Mouse (Mus musculus): Measurements from ENCODE around the gene Tbc1d25. TPM values are rescaled to one million over a fixed set of nuclear protein-coding genes. Genes with fewer than 3 reads are reported as not detected.

The Tbc1d25 gene
- polyA plus RNA-seq, 1 experiment from 2014 or later = 22.4 TPM

- peak; percentile 93 for DNase-seq
- peak within 1 kb of the TSS; percentile 51 for H3K4me2 ChIP-seq (ENCODE audit: low read length)
- H3K36me3 ChIP-seq (ENCODE audit: control insufficient read depth, insufficient read depth, low read length) = peaks cover 17% of the 10 kb centered on the region
- H3K4me3 ChIP-seq (replicated peaks; ENCODE audit: low read depth, low read length) = peak within 1 kb of the TSS; percentile 47
- peak within 1 kb of the TSS; percentile 59; the same call in 1 of the 2 replicates for H3K9ac ChIP-seq (replicated peaks; ENCODE audit: low read length)
- peak; percentile 87 for ATAC-seq (ENCODE audit: low FRiP score, low TSS enrichment)
- 18% methylated on average over 39 of the region's 40 CpGs for WGBS
- no peaks in the 10 kb centered on the region for H3K4me1 ChIP-seq (ENCODE audit: control insufficient read depth, insufficient read depth, low read length)
- H3K27ac ChIP-seq (replicated peaks; ENCODE audit: low read depth, low read length) = peak within 1 kb of the TSS; percentile 91
- H3K9me3 ChIP-seq (ENCODE audit: control insufficient read depth, low read length) = no peaks in the 10 kb centered on the region
- H3K27me3 ChIP-seq (ENCODE audit: control insufficient read depth, insufficient read depth, low read length) = no peaks in the 10 kb centered on the region
These were observed 43.7 kb downstream of the Tbc1d25 start, which contains the start of gene Wdr13 for GRCm38 (mm10) chrX:8132017-8132976. TSS of gene Wdr13 (minus strand) at chrX:8132892.

- peak overlapping the region; percentile 47 for H3K4me3 ChIP-seq (replicated peaks; ENCODE audit: low read depth, low read length)
- DNase-seq (no peak), ATAC-seq (ENCODE audit: low FRiP score, low TSS enrichment) (no peak)
- 89% methylated on average over 17 of the region's 17 CpGs for WGBS
- H3K9ac ChIP-seq (replicated peaks; ENCODE audit: low read length) = no peak overlapping the region
- no peak overlapping the region for H3K27ac ChIP-seq (replicated peaks; ENCODE audit: low read depth, low read length)
- peak overlapping the region; percentile 51 for H3K4me2 ChIP-seq (ENCODE audit: low read length)
- H3K36me3 ChIP-seq (ENCODE audit: control insufficient read depth, insufficient read depth, low read length) = peaks cover 20% of the 10 kb centered on the region
- H3K9me3 ChIP-seq (ENCODE audit: control insufficient read depth, low read length) = no peaks in the 10 kb centered on the region
- no peaks in the 10 kb centered on the region for H3K4me1 ChIP-seq (ENCODE audit: control insufficient read depth, insufficient read depth, low read length)
- no peaks in the 10 kb centered on the region for H3K27me3 ChIP-seq (ENCODE audit: control insufficient read depth, insufficient read depth, low read length)
These were observed 44.6 kb downstream of the Tbc1d25 start for GRCm38 (mm10) chrX:8131393-8131792.

- Histone ChIP-seq H3K9me3 (ENCODE audit: control insufficient read depth, low read length) (no peaks in the 10 kb centered on the region), H3K9ac (replicated peaks; ENCODE audit: low read length) (no peak overlapping the region), H3K4me3 (replicated peaks; ENCODE audit: low read depth, low read length) (no peak overlapping the region), H3K4me2 (ENCODE audit: low read length) (no peak overlapping the region), H3K27ac (replicated peaks; ENCODE audit: low read depth, low read length) (no peak overlapping the region), H3K36me3 (ENCODE audit: control insufficient read depth, insufficient read depth, low read length) (peaks cover 47% of the 10 kb centered on the region), H3K4me1 (ENCODE audit: control insufficient read depth, insufficient read depth, low read length) (no peaks in the 10 kb centered on the region), H3K27me3 (ENCODE audit: control insufficient read depth, insufficient read depth, low read length) (no peaks in the 10 kb centered on the region)
- 82% methylated on average over 7 of the region's 7 CpGs for WGBS
- DNase-seq (no peak), ATAC-seq (ENCODE audit: low FRiP score, low TSS enrichment) (no peak)
These were observed 50.7 kb downstream of the Tbc1d25 start for GRCm38 (mm10) chrX:8125235-8125634.

- WGBS = 88% methylated on average over 6 of the region's 6 CpGs
- ATAC-seq (ENCODE audit: low FRiP score, low TSS enrichment) = no peak
- H3K4me1 ChIP-seq (ENCODE audit: control insufficient read depth, insufficient read depth, low read length) = no peaks in the 10 kb centered on the region
- DNase-seq = no peak
- no peak overlapping the region for H3K27ac ChIP-seq (replicated peaks; ENCODE audit: low read depth, low read length)
- H3K36me3 ChIP-seq (ENCODE audit: control insufficient read depth, insufficient read depth, low read length) = peaks cover 40% of the 10 kb centered on the region
- no peak overlapping the region for H3K4me2 ChIP-seq (ENCODE audit: low read length)
- no peak overlapping the region for H3K4me3 ChIP-seq (replicated peaks; ENCODE audit: low read depth, low read length)
- H3K27me3 ChIP-seq (ENCODE audit: control insufficient read depth, insufficient read depth, low read length) = no peaks in the 10 kb centered on the region
- no peak overlapping the region for H3K9ac ChIP-seq (replicated peaks; ENCODE audit: low read length)
- no peaks in the 10 kb centered on the region for H3K9me3 ChIP-seq (ENCODE audit: control insufficient read depth, low read length)
These were observed 52.0 kb downstream of the Tbc1d25 start for GRCm38 (mm10) chrX:8123821-8124470.

GRCm38 (mm10) chrX:8117264-8117663 is 58.7 kb downstream of the Tbc1d25 start:
- ATAC-seq (ENCODE audit: low FRiP score, low TSS enrichment) = no peak
- Histone ChIP-seq H3K4me2 (ENCODE audit: low read length) (no peak overlapping the region), H3K9ac (replicated peaks; ENCODE audit: low read length) (no peak overlapping the region), H3K36me3 (ENCODE audit: control insufficient read depth, insufficient read depth, low read length) (no peaks in the 10 kb centered on the region), H3K27me3 (ENCODE audit: control insufficient read depth, insufficient read depth, low read length) (no peaks in the 10 kb centered on the region), H3K9me3 (ENCODE audit: control insufficient read depth, low read length) (no peaks in the 10 kb centered on the region), H3K4me3 (replicated peaks; ENCODE audit: low read depth, low read length) (no peak overlapping the region), H3K27ac (replicated peaks; ENCODE audit: low read depth, low read length) (no peak overlapping the region), H3K4me1 (ENCODE audit: control insufficient read depth, insufficient read depth, low read length) (no peaks in the 10 kb centered on the region)
- no peak for DNase-seq

GRCm38 (mm10) chrX:8115275-8115674 is 60.7 kb downstream of the Tbc1d25 start:
- 81% methylated on average over 4 of the region's 4 CpGs for WGBS
- Histone ChIP-seq H3K27ac (replicated peaks; ENCODE audit: low read depth, low read length) (no peak overlapping the region), H3K4me3 (replicated peaks; ENCODE audit: low read depth, low read length) (no peak overlapping the region), H3K4me2 (ENCODE audit: low read length) (no peak overlapping the region), H3K36me3 (ENCODE audit: control insufficient read depth, insufficient read depth, low read length) (no peaks in the 10 kb centered on the region), H3K27me3 (ENCODE audit: control insufficient read depth, insufficient read depth, low read length) (no peaks in the 10 kb centered on the region), H3K9ac (replicated peaks; ENCODE audit: low read length) (no peak overlapping the region), H3K4me1 (ENCODE audit: control insufficient read depth, insufficient read depth, low read length) (no peaks in the 10 kb centered on the region), H3K9me3 (ENCODE audit: control insufficient read depth, low read length) (no peaks in the 10 kb centered on the region)
- DNase-seq = no peak
- no peak for ATAC-seq (ENCODE audit: low FRiP score, low TSS enrichment)

GRCm38 (mm10) chrX:8105019-8105418 is 71.0 kb downstream of the Tbc1d25 start:
- 93% methylated on average over 3 of the region's 3 CpGs for WGBS
- DNase-seq = no peak
- Histone ChIP-seq H3K4me2 (ENCODE audit: low read length) (no peak overlapping the region), H3K9ac (replicated peaks; ENCODE audit: low read length) (no peak overlapping the region), H3K4me3 (replicated peaks; ENCODE audit: low read depth, low read length) (no peak overlapping the region), H3K27ac (replicated peaks; ENCODE audit: low read depth, low read length) (no peak overlapping the region), H3K9me3 (ENCODE audit: control insufficient read depth, low read length) (no peaks in the 10 kb centered on the region), H3K4me1 (ENCODE audit: control insufficient read depth, insufficient read depth, low read length) (0 out of 2 replicates have a peak, but pooled peaks cover 4% of the 10 kb centered on the region), H3K36me3 (ENCODE audit: control insufficient read depth, insufficient read depth, low read length) (no peaks in the 10 kb centered on the region), H3K27me3 (ENCODE audit: control insufficient read depth, insufficient read depth, low read length) (no peaks in the 10 kb centered on the region)
- no peak for ATAC-seq (ENCODE audit: low FRiP score, low TSS enrichment)

Measured in midbrain, embryonic 14.5 days (tissue).